Mouse (Mus musculus): ENCODE measurements around the gene Noc4l.

Noc4l gene

DNA sequence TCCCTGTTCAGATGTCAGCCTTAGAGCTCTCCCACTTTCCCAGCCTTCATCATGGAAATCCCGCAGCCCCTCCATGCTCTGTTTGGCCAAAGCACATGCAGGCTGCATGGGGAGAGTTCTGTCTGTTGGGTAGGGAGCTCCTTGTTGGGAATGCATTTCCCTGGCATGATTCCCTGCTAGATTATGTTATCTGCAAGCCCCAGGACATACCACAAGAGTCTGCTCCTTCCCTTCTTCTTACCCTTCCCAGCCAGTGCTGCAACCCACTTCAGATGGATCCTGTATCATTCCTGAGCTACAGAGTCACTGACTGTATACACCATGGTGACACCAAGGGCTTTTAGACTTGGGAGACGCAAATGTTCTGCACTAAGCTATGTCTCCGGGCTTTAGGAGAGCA is 43.8 kb downstream of the Noc4l start:
- no peak for DNase-seq (ENCODE audit: low spot score in 2 of 2)

DNA sequence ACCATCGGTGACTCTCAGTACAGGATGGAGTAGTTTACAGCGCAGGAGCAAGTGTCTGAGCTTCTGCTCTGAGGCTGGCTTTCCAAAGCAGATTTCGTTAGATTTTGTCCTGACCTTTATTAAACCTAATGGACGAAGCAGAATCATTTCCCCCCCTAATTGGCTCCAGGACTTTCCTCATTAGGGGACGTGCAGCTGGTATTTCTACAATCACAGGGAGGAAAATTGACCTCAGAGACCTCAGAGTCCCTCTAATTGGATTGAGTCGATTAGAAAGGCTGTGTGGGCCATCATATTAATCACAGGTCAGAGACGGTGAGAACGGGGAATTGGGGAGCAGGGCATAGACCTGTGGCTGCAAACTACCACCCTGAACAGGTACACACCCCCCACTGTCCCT is 44.3 kb downstream of the Noc4l start:
- DNase-seq (ENCODE audit: low spot score in 2 of 2): no peak

DNA sequence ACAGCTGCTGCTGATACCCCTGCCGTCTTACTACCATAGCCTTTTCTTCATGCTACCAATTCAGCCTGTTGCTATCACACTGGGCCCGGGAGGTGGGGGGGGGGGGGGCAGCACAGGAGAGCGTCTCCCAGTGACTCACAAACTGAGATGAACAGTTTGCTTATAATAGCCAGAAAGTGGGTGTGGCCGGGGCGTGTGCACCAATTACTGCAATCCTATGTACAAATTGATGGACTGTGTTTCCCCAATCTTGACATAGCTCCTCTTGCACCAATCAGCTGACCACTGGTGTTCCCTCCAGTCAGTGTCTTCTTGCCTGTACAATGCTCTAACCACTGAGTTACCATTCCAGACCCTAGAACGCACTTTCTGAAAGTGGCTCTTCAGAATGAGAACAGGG is 44.9 kb downstream of the Noc4l start:
- no peak for DNase-seq (ENCODE audit: low spot score in 2 of 2)

DNA sequence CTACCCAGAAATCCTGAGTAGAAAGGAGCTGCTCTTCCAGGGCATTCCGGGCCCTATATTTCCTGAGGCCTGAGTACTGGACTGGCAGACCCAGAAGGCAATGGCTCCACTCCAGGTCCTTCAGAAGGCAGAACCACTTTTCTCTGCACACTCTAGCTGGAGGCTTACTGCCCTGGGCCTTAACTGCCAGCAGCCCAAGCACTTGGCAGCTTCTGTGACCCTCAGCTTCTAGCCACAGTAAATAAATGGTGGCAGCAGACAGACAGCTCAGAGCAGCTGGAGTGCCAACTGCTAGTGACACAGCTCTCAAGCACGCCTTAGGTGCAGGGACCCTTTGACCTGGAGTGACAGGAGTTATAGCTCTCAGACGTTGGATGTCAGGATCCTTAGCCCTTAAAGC is 45.5 kb downstream of the Noc4l start:
- no peak for DNase-seq (ENCODE audit: low spot score in 2 of 2)

DNA sequence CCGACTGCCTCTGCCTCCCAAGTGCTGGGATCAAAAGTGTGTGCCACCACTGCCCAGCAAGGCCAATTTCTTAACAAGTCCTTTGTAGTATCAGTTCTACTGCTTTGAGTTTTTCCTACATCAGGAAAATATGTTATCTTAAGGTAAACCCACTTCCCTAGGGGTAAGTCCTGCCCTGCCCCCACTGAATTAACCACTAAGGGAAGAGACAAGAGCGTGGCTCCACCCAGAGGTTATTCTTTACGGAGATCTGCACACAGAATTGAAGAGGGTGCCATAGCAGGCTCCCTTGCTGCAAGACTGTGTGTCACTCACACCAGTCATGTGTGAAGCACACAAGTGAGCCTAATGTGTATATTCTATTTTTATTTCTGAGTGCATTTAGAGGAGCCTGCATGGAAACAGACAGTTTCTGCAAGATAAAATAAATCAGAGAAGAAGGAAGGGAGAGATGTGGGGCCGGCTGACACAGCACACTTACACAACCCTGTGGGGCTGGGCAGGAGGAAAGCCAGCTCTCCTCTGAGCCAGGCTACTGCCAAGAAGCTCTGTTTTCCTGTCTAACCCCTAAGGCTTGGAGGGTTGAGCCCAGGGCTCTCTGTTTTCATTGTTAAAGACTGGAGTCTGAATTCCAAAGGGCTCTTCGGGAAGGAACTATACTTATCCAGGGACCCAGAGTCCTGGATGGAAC is 47.5 kb downstream of the Noc4l start:
- DNase-seq (ENCODE audit: low spot score in 2 of 2): no peak

DNA sequence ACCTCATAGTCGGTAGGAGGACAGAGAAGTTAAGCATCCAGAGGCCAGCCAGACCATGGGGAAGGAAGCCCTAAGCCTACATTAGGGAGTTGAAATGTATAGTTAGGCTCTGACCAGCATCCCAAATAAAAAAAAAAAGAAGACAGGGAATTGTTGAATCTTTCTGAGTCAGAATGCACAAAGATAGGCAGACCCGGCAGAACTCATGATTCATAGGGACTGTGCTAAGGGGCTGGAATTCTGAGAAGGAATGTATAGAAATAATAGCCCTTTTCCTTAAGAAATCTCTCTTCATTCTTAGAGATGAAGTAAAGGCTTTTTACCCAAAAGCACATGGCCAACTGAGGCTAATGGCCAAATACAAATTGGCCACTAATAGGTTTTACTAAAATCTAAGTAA is 48.9 kb downstream of the Noc4l start:
- no peak for DNase-seq (ENCODE audit: low spot score in 2 of 2)

DNA sequence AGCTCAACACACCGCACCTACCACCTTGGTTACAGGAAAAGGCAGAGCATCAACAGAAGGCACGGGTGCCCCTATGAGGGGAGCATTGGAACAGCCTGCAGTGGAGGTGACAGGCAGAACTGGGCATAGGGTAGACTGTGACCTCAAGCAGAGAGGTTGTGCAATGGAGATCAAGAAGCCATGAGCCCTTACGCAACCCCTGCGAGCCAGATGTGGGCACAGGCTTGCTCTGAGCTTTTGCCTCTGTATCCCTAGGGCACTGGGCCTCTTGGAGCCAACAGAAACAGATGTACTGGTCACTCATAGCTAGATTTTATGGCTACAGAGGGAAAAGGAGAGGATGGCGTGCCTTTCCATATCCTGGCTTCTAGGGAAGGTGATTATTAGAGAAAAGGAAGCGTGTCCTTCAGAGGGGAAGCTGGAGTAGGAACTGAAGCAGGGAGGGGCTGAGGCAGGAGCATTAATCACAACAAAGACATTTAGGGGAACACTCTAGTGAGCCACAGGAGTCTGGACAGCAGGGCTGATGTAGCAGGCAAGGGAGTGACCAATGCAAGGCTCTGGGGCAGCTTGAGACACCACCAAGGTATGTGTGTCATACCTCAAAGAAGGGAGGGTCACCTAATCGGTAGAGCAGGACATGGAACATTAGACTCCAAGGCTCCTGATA is 50.1 kb downstream of the Noc4l start:
- no peak for DNase-seq (ENCODE audit: low spot score in 2 of 2)

Data from right cerebral cortex, adult 2 months (tissue).